Mouse (Mus musculus): ENCODE results near the gene Scp2. TPM values are rescaled to one million over a fixed set of nuclear protein-coding genes. Genes with fewer than 3 reads are reported as not detected.
"Not testable (repeated sequence)": the region's sequence is repeated elsewhere in the genome, so short reads cannot be mapped to it uniquely, and the experiment has no call there.

Scp2 gene
- total RNA-seq, 1 experiment from 2014 or later, result 385 TPM

DNA sequence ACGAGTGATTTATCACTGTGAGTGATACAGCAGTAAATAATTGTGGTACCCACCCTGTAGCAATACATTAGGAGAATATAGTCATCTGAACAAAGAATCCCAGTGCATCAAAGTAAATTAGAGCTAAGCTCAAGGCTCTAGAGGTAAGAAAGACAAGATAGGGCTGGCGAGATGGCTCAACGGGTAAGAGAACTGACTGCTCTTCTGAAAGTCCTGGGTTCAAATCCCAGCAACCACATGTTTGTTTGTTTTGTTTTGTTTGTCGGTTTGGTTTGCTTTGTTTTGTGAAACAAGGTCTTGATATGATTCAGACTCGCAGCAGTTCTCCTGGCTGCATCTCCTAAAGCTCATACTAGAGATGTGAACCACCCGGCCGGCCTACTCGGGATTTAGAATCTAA, 27.3 kb downstream of the Scp2 start:
- ATAC-seq (replicated peaks; ENCODE audit: insufficient number of reproducible peaks, low FRiP score, low TSS enrichment, poor library complexity, severe bottlenecking), result no peak

- no peak for ATAC-seq (replicated peaks; ENCODE audit: insufficient number of reproducible peaks, low FRiP score, low TSS enrichment, poor library complexity, severe bottlenecking)
These were observed 28.3 kb downstream of the Scp2 start for GRCm38 (mm10) chr4:108116466-108116865.

- ATAC-seq (replicated peaks; ENCODE audit: insufficient number of reproducible peaks, low FRiP score, low TSS enrichment, poor library complexity, severe bottlenecking), result no peak
These were observed 34.1 kb downstream of the Scp2 start for GRCm38 (mm10) chr4:108110706-108111105.

DNA sequence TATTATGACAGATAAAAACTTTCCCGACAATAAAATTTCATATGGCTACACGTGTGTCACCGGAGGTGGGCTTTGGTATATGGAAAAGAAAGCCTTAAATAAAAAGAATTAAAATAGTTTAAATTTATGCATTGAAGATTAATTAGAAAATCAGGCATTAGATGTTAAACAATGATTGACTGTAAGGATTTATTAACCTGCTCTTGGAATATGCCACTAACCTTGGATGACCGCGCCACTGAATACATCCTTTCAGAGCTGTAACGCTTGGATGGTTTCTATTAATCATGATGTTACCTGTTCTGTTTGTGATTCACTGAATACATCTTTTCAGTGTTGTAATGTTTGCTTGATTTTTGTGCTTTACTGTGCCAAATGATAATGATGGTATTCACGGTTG, 35.1 kb downstream of the Scp2 start:
- no peak for ATAC-seq (replicated peaks; ENCODE audit: insufficient number of reproducible peaks, low FRiP score, low TSS enrichment, poor library complexity, severe bottlenecking)

DNA sequence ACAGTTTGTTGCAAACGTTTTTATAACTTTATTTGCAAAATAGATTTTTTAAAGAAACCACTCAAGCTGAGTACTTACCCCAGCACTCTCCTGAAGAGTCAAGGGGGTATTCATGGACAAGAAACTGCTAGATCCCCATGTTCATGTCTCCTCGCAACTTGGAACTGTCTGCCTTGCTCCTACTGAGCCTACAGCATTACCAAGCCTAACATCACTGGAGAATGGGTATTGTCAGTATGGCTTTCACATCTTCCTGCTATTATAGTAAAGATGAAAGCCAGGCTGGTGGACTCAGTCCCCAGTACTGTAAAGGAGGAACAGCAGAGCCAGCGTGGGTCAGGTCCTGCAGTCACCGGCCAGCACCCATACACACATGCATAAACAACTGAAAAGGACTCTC, 48.5 kb downstream of the Scp2 start, which contains the start of gene Podn:
Podn (minus strand) TSS at position 101 of the 400 bp plus-strand sequence.
- ATAC-seq (replicated peaks; ENCODE audit: insufficient number of reproducible peaks, low FRiP score, low TSS enrichment, poor library complexity, severe bottlenecking), result no peak

DNA sequence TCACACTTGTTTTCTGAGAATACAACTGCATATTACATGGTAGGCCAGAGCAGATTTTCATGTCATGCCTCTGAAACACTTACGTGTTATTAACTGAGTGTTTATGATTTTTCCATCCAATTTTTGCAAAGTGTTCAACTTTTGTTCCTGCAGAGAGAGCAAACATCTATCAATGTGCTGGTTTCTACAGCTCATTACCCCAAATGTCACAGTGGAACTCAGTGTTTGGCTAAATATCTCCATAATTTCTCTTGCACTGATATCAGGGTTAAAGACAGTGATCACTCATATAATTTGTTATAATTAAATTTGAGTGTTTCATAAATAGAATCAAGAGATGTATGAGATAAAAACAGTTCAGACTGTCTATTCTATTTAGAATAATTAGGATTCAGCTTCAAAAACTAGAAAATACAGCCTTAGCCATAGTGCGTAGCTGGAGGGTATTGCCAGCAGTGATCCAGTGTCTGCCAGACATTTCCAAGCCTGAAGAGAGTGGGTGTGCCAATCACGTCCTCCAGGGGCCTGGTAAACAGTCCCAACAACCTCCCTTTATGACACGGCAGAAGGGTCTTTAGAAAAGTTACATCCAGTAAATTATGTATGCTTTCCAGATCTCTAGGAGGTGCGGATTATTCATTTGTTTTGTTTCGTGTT, 51.9 kb downstream of the Scp2 start:
- no peak for ATAC-seq (replicated peaks; ENCODE audit: insufficient number of reproducible peaks, low FRiP score, low TSS enrichment, poor library complexity, severe bottlenecking)

- ATAC-seq (replicated peaks; ENCODE audit: insufficient number of reproducible peaks, low FRiP score, low TSS enrichment, poor library complexity, severe bottlenecking), result no peak
These were observed 60.8 kb downstream of the Scp2 start for GRCm38 (mm10) chr4:108083993-108084392.

DNA sequence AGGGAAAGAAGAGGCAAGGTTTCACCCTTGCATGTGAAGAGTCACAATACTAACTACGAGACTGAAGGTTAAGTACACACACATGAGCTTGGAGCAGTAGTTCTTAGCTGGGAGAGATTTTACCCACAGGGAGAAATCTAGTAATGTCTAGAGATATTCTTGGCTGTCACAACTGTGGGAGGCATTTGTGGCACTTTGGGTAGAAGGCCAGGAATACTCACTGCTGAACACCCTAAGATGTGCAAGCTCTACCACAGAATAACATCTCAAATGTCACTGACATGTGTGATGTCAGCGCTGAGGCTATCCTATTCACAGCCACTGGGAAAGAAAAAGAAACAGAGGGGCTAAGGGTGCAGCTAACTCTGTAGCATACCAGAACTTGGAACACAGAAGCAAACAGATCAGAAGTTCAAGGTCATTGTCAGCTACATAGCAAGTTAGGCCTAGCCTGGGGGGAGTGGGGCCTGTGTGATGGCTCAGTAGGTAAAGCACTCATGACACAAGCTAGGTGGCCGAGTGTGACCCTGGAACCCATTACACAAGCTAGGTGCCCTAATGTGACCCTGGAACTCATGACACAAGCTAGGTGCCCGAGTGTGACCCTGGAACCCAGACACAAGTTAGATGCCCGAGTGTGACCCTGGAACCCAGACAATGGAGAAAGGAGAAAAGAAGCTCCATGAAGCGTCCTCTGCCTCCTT, 61.6 kb downstream of the Scp2 start:
- no peak for ATAC-seq (replicated peaks; ENCODE audit: insufficient number of reproducible peaks, low FRiP score, low TSS enrichment, poor library complexity, severe bottlenecking)

GRCm38 (mm10) chr4:108082401-108082806, 62.4 kb downstream of the Scp2 start:
- ATAC-seq (replicated peaks; ENCODE audit: insufficient number of reproducible peaks, low FRiP score, low TSS enrichment, poor library complexity, severe bottlenecking), result peak; percentile 76

DNA sequence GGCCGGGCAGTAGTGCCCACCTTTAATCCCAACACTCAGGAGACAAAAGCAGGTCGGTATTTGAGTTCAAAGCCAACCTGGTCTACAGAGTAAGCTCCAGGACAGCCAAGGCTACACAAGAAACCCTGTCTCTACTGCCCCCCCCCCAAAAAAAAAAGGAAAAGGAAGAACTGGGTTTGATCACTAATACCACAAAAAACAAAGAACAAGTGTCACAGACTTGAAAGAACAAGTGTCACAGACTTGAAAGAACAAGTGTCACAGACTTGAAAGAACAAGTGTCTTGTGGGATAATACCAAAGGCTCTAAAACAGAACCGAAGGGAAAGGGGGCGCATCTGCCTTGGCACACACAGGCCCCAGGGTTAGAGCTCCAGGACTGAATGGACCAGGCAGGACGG, 63.9 kb downstream of the Scp2 start:
- ATAC-seq (replicated peaks; ENCODE audit: insufficient number of reproducible peaks, low FRiP score, low TSS enrichment, poor library complexity, severe bottlenecking), result no peak

GRCm38 (mm10) chr4:108079762-108080161, 65.0 kb downstream of the Scp2 start:
- no peak for ATAC-seq (replicated peaks; ENCODE audit: insufficient number of reproducible peaks, low FRiP score, low TSS enrichment, poor library complexity, severe bottlenecking)

- not testable (repeated sequence) for ATAC-seq (replicated peaks; ENCODE audit: insufficient number of reproducible peaks, low FRiP score, low TSS enrichment, poor library complexity, severe bottlenecking)
These were observed 65.6 kb downstream of the Scp2 start for GRCm38 (mm10) chr4:108079191-108079590.

- ATAC-seq (replicated peaks; ENCODE audit: insufficient number of reproducible peaks, low FRiP score, low TSS enrichment, poor library complexity, severe bottlenecking), result no peak
These were observed 67.4 kb downstream of the Scp2 start for GRCm38 (mm10) chr4:108077224-108077955.

DNA sequence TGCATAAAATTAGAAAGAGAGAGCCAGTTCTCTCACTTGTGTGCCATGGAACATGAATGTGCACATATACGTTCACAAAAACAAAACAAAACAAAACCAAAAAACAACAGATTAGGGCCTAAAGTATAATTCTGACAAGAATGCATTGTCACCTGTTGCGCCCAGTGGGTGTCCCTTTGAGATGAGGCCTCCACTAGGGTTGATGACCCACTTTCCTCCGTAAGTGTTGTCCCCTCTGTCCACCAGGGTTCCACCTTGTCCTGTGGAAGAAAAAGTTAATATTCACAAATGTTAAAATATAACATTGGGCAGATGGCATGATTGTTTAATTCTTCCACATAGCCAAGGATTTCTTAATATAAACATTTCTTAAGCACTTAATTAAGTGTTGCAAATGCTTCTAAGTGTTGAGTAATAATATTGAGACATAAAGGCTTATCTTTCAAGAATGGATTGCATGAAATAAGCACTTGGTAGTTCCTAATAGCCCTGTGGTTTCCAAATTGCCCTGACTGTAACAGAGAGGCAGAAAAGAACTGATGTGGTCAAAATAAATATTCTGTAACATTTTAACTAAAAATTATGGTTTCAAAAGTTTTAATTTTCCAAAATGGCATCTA, 70.5 kb downstream of the Scp2 start:
- no peak for ATAC-seq (replicated peaks; ENCODE audit: insufficient number of reproducible peaks, low FRiP score, low TSS enrichment, poor library complexity, severe bottlenecking)

DNA sequence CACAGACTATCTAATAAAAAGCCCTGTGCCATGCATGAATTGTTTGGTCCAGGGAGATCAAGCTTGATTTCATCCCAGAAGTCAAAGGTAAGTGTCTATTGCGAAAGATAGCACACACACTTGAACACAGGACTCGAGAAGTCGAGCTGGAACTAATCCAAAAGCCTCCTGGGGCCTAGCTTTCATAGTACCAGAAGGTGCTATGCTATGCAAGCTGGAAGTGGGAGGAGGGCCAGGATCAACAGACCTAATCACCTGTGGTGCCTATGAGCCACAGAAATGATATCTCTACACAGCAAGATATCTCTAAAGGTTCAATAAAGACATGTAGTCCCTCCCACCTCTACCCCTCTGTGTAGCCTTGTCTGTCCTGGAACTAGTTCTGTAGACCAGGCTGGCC, 72.7 kb downstream of the Scp2 start:
- ATAC-seq (replicated peaks; ENCODE audit: insufficient number of reproducible peaks, low FRiP score, low TSS enrichment, poor library complexity, severe bottlenecking), result no peak

- ATAC-seq (replicated peaks; ENCODE audit: insufficient number of reproducible peaks, low FRiP score, low TSS enrichment, poor library complexity, severe bottlenecking), result peak; percentile 98
These were observed 73.4 kb downstream of the Scp2 start for GRCm38 (mm10) chr4:108071235-108071901.

- no peak for ATAC-seq (replicated peaks; ENCODE audit: insufficient number of reproducible peaks, low FRiP score, low TSS enrichment, poor library complexity, severe bottlenecking)
These were observed 74.1 kb downstream of the Scp2 start for GRCm38 (mm10) chr4:108070723-108071122.

DNA sequence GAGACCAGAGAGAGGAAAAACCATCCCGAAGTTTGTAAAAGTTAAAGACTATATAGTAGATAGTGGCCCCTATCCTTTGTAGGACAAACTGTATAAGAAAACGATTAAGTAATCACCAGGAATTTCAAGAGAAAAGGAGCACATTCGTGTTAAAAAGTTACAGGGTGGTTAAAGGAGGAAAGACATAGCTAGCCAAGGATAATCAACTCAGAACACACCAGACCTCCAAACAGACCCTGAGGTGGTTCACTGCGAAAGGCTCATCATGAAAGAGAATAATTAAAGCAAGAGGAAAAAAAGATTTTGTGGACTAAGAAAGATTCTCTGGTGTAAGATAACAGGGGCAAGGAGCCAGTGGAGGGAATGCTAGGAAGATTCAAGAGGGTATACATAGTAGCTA, 74.5 kb downstream of the Scp2 start:
- no peak for ATAC-seq (replicated peaks; ENCODE audit: insufficient number of reproducible peaks, low FRiP score, low TSS enrichment, poor library complexity, severe bottlenecking)

GRCm38 (mm10) chr4:108068081-108068480, 76.7 kb downstream of the Scp2 start:
- ATAC-seq (replicated peaks; ENCODE audit: insufficient number of reproducible peaks, low FRiP score, low TSS enrichment, poor library complexity, severe bottlenecking), result no peak
